Mouse (Mus musculus) limb, embryonic 13.5 days (tissue): ENCODE measurements around the gene 2210016L21Rik. TPM values are rescaled to one million over a fixed set of nuclear protein-coding genes. Genes with fewer than 3 reads are reported as not detected.
"Not testable (repeated sequence)": the region's sequence is repeated elsewhere in the genome, so short reads cannot be mapped to it uniquely, and the experiment has no call there.

Source experiments
- ATAC-seq: fragments of 200-750 bp; cut with Nextera tagmentation; 2 replicates; pipeline ENCODE4 v1.8.0; 2017; ENCODE audit warnings: low read depth, moderate number of reproducible peaks, moderate TSS enrichment; ENCODE audit not compliant: low FRiP score
- H3K27ac ChIP-seq: fragments of 300-500 bp; sonication (generic); 2 replicates; pipeline ENCODE4 v1.5.1; 2015; ENCODE audit warnings: inconsistent platforms, mild to moderate bottlenecking, moderate library complexity
- H3K27me3 ChIP-seq: fragments of 300-500 bp; sonication (generic); 2 replicates; pipeline ENCODE4 v1.6.1; 2015; ENCODE audit warnings: mild to moderate bottlenecking, inconsistent platforms
- H3K36me3 ChIP-seq: fragments of 300-500 bp; sonication (generic); 2 replicates; pipeline ENCODE4 v1.6.1; 2015; ENCODE audit warnings: inconsistent platforms, mild to moderate bottlenecking, moderate library complexity
- H3K4me1 ChIP-seq: fragments of 300-500 bp; sonication (generic); 2 replicates; pipeline ENCODE4 v1.6.1; 2015; ENCODE audit warnings: inconsistent platforms
- H3K4me2 ChIP-seq: fragments of 300-500 bp; sonication (generic); replicated peaks from 2 replicates; pipeline ENCODE4 v1.6.1; 2015; ENCODE audit warnings: inconsistent platforms, mild to moderate bottlenecking, moderate library complexity
- H3K4me3 ChIP-seq: fragments of 300-500 bp; sonication (generic); 2 replicates; pipeline ENCODE4 v1.5.1; 2015; ENCODE audit warnings: moderate library complexity, mild to moderate bottlenecking, inconsistent platforms
- H3K9ac ChIP-seq: fragments of 300-500 bp; sonication (generic); 2 replicates; pipeline ENCODE4 v1.6.1; 2015; ENCODE audit warnings: mild to moderate bottlenecking, inconsistent platforms
- H3K9me3 ChIP-seq: fragments of 300-500 bp; sonication (generic); 2 replicates; pipeline ENCODE4 v1.6.1; 2016; ENCODE audit warnings: inconsistent platforms
- WGBS: fragments of 180-500 bp; shearing (Covaris S2); methylation state at CpG from one replicate; pipeline ENCODE4 v1.1.7; 2015; 5-methylcytosine and 5-hydroxymethylcytosine counted together
- polyA plus RNA-seq: library from polyadenylated mRNA; unstranded; fragments of >200 nt; fragmentation: Nextera tagmentation; extraction: Ambion mirVana; gene quantifications from 2 replicates; pipeline ENCODE4 v1.2.1, GENCODE M21; 2015

Gene 2210016L21Rik
- polyA plus RNA-seq, 1 experiment from 2014 or later, result 73.3 TPM

DNA sequence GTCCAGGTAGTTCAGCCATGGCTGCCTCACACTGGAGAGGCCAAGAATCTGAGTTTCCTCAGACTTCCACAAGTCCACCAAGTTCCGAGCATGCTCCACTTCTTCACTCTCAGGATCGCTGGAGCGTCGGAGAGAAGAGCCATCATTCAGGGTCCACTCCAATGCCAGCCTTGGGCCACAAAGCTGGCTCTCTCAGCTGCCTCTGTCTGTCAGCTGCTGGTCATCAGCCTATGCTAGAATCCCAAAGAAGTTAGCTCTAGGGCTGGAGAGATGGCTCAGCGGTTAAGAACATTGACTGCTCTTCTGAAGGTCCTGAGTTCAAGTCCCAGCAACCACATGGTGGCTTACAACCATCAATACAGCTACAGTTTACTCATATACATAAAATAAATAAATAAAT is 24.6 kb upstream of the 2210016L21Rik start:
- not testable (repeated sequence) for H3K4me3 ChIP-seq, H3K9me3 ChIP-seq, H3K27me3 ChIP-seq, ATAC-seq, H3K4me2 ChIP-seq, H3K27ac ChIP-seq, H3K36me3 ChIP-seq, H3K9ac ChIP-seq
- 0 out of 2 replicates have a peak, but pooled peaks cover 13% of the 10 kb centered on the region for H3K4me1 ChIP-seq
- 95% methylated on average over 5 of the region's 5 CpGs for WGBS

DNA sequence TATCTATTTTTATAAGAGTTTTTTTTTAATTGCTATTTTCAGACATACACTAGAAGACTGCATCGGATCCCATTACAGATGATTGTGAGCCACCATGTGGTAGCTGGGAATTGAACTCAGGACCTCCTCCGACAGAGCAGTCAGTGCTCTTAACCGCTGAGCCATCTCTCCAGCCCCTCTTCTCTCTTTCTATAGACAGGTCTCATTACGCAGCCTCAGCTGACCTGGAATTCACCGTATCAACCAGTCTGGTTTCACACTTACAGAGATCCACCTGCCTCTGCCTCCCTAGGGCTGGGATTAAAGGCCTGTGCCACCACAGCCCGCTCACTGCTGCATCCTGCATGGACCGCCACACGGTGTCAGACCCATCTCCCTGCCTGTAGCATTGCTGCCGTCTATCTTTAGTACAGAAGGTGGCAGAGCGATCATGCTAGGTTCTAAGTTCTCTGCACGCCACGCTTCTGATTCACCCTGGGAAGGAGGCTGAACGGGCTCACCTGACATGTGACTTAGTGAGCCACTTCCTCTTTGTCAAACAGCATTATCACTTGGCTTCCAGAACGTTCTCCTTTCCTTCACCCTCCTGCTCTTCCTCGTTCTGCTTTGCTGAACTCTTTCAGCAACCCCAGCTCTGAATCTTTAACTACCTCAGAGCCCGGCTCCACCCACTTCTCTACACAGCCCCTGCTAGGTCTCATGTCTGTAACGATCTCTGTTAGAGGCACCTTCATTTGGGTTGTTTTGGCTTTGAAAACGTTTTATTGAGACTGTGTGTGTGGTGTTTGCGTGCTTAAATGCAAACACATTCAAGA is 20.2 kb upstream of the 2210016L21Rik start:
- 67% methylated on average over 19 of the region's 19 CpGs for WGBS
- no peak for ATAC-seq
- Histone ChIP-seq H3K36me3 (no peaks in the 10 kb centered on the region), H3K9me3 (no peaks in the 10 kb centered on the region), H3K4me3 (no peak overlapping the region), H3K4me2 (no peak overlapping the region), H3K27ac (no peak overlapping the region), H3K27me3 (no peaks in the 10 kb centered on the region), H3K4me1 (peaks cover 15% of the 10 kb centered on the region), H3K9ac (no peak overlapping the region)

DNA sequence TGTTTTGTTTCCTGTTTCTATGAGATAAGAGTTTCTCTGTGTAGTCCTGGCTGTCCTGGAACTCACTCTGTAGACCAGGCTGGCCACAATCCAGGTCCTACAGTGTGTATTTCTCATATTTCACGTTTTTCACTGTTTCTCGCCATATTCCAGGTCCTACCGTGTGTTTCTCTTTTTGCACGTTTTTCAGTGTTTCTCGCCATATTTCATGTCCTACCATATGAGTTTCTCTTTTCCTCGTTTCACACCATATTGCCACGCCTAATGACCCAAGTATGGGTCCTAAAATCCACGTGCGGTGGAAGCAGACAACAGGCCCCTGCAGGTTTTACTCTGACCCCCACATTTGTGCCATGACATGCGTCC is 19.6 kb upstream of the 2210016L21Rik start:
- H3K27me3 ChIP-seq, result no peaks in the 10 kb centered on the region
- 58% methylated on average over 10 of the region's 10 CpGs for WGBS
- 0 out of 2 replicates have a peak, but pooled peaks have one; percentile 61 for ATAC-seq

DNA sequence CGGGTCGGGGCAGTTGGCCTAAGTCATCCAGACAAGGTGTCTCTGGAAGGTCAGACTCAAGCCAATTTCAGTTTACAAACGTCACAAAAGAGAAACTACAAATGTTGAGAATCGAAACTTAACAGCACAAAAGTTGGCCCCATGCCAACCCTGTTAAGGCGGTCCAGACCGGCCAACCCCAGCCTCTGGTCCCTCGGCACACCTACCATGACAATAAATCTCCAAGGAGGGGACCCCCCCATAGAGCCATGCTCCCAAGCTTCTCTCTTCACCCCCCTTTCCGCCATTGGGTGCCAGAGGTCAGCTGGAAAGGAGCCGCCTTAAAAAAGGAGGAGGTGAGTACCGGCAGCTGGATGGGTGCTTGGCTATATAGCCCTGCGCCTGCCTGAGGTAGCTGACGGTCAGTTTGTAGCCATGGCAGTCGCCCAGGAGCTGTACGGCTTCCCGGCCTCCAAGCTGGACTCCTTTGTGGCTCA is 18.9 kb upstream of the 2210016L21Rik start, which contains the start of gene Oasl1:
Oasl1 (plus strand) TSS at position 243 of the 476 bp plus-strand sequence.
- Histone ChIP-seq H3K9me3 (no peaks in the 10 kb centered on the region), H3K36me3 (no peaks in the 10 kb centered on the region), H3K4me2 (peak within 1 kb of the TSS; percentile 57), H3K4me3 (peak within 1 kb of the TSS; percentile 34), H3K27me3 (no peaks in the 10 kb centered on the region), H3K4me1 (peaks cover 15% of the 10 kb centered on the region), H3K9ac (peak within 1 kb of the TSS; percentile 32; the same call in 1 of the 2 replicates), H3K27ac (no peak within 1 kb of the TSS)
- ATAC-seq, result 0 out of 2 replicates have a peak, but pooled peaks have one; percentile 36
- WGBS, result 30% methylated on average over 15 of the region's 15 CpGs

More for the DNA sequence above, 19.6 kb upstream of the 2210016L21Rik start:
- Histone ChIP-seq H3K4me2 (no peak overlapping the region), H3K27ac (no peak overlapping the region), H3K36me3 (no peaks in the 10 kb centered on the region), H3K9me3 (no peaks in the 10 kb centered on the region), H3K9ac (no peak overlapping the region), H3K4me3 (no peak overlapping the region), H3K4me1 (peaks cover 15% of the 10 kb centered on the region)

DNA sequence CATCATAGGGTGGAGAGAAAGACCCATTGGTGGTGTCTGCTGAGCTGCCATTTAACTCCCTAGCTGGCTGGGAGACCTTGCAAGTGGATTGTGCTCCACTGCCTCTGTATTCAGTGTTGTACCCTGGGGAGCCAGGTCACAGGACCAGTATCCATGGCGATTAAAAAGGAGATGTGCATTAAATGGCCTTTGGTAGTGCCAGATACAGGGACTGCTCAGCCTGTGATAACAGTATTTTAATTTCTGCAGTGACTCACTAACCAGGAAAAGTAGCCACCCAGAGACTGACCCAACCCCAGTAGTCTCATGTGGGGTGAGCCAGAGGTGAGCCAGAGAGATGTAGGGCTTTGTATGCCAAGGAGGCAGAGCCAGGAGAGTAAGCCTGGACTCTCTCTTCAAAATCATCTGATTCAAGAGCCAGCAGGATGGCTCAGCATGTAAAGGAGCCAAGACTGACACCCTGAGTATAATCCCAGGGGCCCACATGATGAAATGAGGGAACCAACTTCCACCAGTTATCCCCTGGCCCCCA is 15.7 kb upstream of the 2210016L21Rik start:
- Histone ChIP-seq H3K4me1 (peaks cover 15% of the 10 kb centered on the region), H3K27me3 (no peaks in the 10 kb centered on the region), H3K27ac (no peak overlapping the region), H3K9me3 (no peaks in the 10 kb centered on the region), H3K4me2 (no peak overlapping the region), H3K36me3 (no peaks in the 10 kb centered on the region), H3K4me3 (no peak overlapping the region), H3K9ac (no peak overlapping the region)
- ATAC-seq, result no peak
- 70% methylated on average over 1 of the region's 1 CpGs for WGBS

DNA sequence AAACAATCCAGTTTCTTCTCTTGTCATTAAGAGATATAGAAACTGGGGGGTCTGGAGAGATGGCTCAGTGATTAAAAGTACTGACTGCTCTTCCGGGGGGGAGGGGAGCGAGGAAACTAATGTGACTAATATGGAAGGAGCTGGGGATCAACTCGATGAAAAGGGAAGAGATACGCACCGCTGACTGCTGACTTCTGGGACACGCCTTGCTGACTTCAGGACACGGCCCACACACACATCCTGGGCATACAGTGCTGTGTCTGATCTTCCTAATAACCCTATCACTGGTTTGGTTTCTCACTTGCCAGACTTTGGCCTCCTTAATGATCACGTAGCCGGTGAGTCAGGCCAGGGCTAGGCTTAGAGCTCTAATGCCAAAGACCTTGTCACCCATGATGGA is 15.2 kb upstream of the 2210016L21Rik start:
- 85% methylated on average over 9 of the region's 9 CpGs for whole genome bisulfite sequencing
- Histone ChIP-seq H3K9me3 (0 out of 2 replicates have a peak, but pooled peaks cover 2% of the 10 kb centered on the region), H3K4me1 (peaks cover 14% of the 10 kb centered on the region), H3K36me3 (no peaks in the 10 kb centered on the region), H3K9ac (no peak overlapping the region), H3K27me3 (no peaks in the 10 kb centered on the region), H3K4me2 (no peak overlapping the region), H3K4me3 (no peak overlapping the region), H3K27ac (no peak overlapping the region)
- ATAC-seq, result no peak

DNA sequence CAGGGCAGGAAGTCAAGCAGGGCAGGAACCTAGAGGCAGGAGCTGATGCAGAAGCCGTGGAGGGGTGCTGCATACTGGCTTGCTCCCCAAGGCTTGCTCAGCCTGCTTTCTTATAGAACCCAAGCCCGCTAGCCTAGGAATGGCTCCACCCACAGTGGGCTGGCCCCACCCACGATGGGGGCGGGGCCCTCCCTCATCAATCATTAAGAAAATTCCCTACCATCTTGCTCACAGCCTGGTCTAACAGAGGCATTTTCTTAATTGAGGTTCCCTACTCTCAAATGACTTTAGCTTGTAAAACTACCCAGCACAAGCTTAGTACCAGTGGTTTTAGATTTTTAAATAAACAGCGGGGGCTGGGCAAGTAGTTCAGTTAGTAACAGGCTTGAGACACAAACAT is 10.3 kb upstream of the 2210016L21Rik start:
- Histone ChIP-seq H3K4me3 (no peak overlapping the region), H3K36me3 (no peaks in the 10 kb centered on the region), H3K4me2 (no peak overlapping the region), H3K27ac (no peak overlapping the region), H3K27me3 (no peaks in the 10 kb centered on the region), H3K9me3 (0 out of 2 replicates have a peak, but pooled peaks cover 2% of the 10 kb centered on the region), H3K9ac (no peak overlapping the region), H3K4me1 (no peaks in the 10 kb centered on the region)
- no peak for ATAC-seq
- 60% methylated on average over 5 of the region's 5 CpGs for WGBS

DNA sequence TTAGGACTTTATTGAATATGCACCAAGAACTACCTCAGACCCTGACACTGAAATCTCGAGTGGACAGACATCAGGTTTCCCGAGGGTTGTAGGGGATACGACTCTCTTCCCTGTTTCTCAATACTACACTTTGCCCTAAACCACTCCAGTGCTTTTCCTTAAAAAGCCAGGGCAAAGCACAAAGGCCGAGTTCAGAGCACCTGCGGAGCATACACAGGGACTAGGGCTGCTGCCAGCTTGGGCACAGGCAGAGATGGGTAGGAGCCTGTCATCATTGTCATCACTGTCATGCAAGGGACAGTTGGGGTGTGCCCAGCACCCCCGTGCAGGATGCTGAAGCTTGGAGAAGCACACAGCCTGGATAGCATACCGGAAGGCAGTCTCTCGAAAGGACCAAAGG is 8.8 kb upstream of the 2210016L21Rik start:
- WGBS, result 79% methylated on average over 8 of the region's 8 CpGs
- no peak overlapping the region for H3K4me3 ChIP-seq
- no peaks in the 10 kb centered on the region for H3K27me3 ChIP-seq
- ATAC-seq, result no peak
- no peak overlapping the region for H3K27ac ChIP-seq
- no peak overlapping the region for H3K4me2 ChIP-seq
- 0 out of 2 replicates have a peak, but pooled peaks cover 2% of the 10 kb centered on the region for H3K9me3 ChIP-seq
- H3K36me3 ChIP-seq, result no peaks in the 10 kb centered on the region
- H3K4me1 ChIP-seq, result no peaks in the 10 kb centered on the region
- no peak overlapping the region for H3K9ac ChIP-seq

DNA sequence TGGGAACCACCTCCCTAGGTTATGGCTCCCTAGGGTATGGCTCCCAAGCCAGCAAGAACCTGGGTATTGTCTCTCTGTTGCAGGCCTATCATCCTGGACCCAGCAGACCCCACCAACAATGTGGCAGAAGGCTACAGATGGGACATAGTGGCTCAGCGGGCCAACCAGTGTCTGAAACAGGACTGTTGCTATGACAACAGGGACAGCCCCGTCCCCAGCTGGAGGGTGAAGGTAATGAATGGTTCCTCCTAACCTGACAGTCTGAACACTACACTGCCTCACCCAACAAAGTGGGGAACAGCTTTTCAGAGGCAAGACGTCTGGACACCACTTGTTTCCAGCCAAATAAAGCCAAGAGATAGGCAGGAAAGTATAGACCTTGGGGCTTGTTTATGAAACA is 6.1 kb upstream of the 2210016L21Rik start:
- H3K36me3 ChIP-seq, result no peaks in the 10 kb centered on the region
- WGBS, result 10% methylated on average over 3 of the region's 3 CpGs

DNA sequence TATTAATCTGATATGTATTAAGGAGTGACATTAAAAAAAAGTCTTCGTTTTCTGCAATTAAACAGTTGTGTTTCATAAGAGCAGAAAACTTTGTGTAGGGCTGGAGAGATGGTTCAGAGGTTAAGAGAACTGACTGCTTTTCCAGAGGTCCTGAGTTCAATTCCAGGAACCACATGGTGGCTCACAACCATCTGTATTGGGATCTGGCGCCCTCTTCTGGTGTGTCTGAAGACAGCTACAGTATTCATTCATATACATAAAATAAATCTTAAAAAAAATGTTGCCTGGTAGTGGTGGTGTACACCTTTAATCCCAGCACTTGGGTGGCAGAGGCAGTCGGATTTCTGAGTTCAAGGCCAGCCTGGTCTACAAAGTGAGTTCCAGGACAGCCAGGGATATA is 820 bp upstream of the 2210016L21Rik start:
- WGBS, result 57% methylated on average over 3 of the region's 3 CpGs
- not testable (repeated sequence) for H3K4me1 ChIP-seq, H3K9me3 ChIP-seq, ATAC-seq, H3K27ac ChIP-seq, H3K4me3 ChIP-seq, H3K27me3 ChIP-seq, H3K9ac ChIP-seq
- H3K36me3 ChIP-seq, result peaks cover 10% of the 10 kb centered on the region
- H3K4me2 ChIP-seq, result peak overlapping the region; percentile 85

More for the DNA sequence above, 6.1 kb upstream of the 2210016L21Rik start:
- Histone ChIP-seq H3K9ac (no peak overlapping the region), H3K9me3 (peaks cover 6% of the 10 kb centered on the region; the same call in 1 of the 2 replicates), H3K4me3 (no peak overlapping the region), H3K4me1 (no peaks in the 10 kb centered on the region), H3K4me2 (no peak overlapping the region), H3K27me3 (no peaks in the 10 kb centered on the region), H3K27ac (no peak overlapping the region)
- no peak for ATAC-seq

DNA sequence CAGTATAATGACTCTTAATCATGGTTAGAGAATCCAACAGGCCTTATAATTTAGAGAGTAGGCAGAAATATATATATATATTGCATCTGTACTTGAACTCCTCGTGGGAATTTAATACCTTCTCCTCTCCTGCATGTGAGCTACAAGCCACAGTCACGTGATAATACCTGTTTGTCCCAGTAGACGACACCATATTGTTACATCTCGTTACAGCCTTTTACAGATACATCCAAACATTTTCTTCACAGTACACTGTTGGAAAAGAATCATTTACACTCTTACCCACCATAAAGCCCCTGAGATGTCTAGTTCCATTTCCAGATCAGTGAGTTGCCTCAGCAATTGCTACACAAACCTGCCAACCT is 790 bp downstream of the 2210016L21Rik start:
- Histone ChIP-seq H3K9me3 (peaks cover 4% of the 10 kb centered on the region; the same call in 1 of the 2 replicates), H3K36me3 (peaks cover 26% of the 10 kb centered on the region), H3K27me3 (no peaks in the 10 kb centered on the region), H3K4me3 (peak overlapping the region; percentile 90), H3K27ac (no peak overlapping the region), H3K4me2 (peak overlapping the region; percentile 85), H3K4me1 (peaks cover 6% of the 10 kb centered on the region), H3K9ac (peak overlapping the region; percentile 94)
- no peak for ATAC-seq
- 37% methylated on average over 4 of the region's 4 CpGs for WGBS

DNA sequence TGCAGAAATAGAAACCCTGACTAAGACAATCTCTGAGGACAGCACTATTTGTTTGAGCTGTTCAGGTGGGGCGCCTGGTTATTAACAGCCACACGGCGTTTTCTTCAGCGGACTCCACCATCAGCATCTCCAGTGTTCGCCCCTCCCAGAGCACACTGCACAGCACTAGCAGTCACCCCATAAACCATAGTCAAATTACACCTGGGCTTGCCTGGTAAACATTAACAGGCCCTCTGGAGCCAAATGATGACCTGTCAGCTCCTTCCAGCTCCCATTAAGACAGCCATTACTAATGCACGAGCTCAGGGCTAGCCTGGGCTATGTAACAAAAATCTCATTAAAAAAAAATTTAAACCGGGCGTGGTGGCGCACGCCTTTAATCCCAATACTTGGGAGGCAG is 3.1 kb downstream of the 2210016L21Rik start:
- H3K27ac ChIP-seq, result no peak overlapping the region
- no peaks in the 10 kb centered on the region for H3K9me3 ChIP-seq
- no peak overlapping the region for H3K4me3 ChIP-seq
- H3K9ac ChIP-seq, result no peak overlapping the region
- H3K36me3 ChIP-seq, result peaks cover 50% of the 10 kb centered on the region
- no peak for ATAC-seq
- peaks cover 6% of the 10 kb centered on the region for H3K4me1 ChIP-seq
- H3K27me3 ChIP-seq, result no peaks in the 10 kb centered on the region
- 86% methylated on average over 10 of the region's 10 CpGs for WGBS
- H3K4me2 ChIP-seq, result no peak overlapping the region
